Mouse (Mus musculus) heart, embryonic 14.5 days (tissue): ENCODE data around the gene 1700067P10Rik. TPM values are rescaled to one million over a fixed set of nuclear protein-coding genes. Genes with fewer than 3 reads are reported as not detected.
A peak's percentile ranks its signal among the peaks of the same experiment; 100 is the strongest.

Experiments
- ATAC-seq: fragments of 200-750 bp; cut with Nextera tagmentation; 2 replicates; pipeline ENCODE4 v1.8.0; 2017; ENCODE audit warnings: low read depth, moderate TSS enrichment; ENCODE audit not compliant: insufficient number of reproducible peaks, insufficient read depth, low FRiP score
- H3K27ac ChIP-seq, 2 experiments: fragments of 200-500 bp in 1 of 2; fragments of 300-500 bp in 1 of 2; sonication (generic) in 1 of 2; replicated peaks in 1 of 2; 2 replicates each; pipeline ENCODE4 v1.5.1; 2012 to 2014; ENCODE audit warnings: low read depth in 2 of 2, low read length in 2 of 2, control low read depth in 1 of 2, mild to moderate bottlenecking in 1 of 2, mixed read lengths in 1 of 2; ENCODE audit not compliant: control insufficient read depth in 1 of 2, insufficient read depth in 1 of 2
- H3K27me3 ChIP-seq: fragments of 300-500 bp; sonication (generic); 2 replicates; pipeline ENCODE4 v1.6.1; 2014; ENCODE audit warnings: mild to moderate bottlenecking, low read length, control low read depth; ENCODE audit not compliant: control insufficient read depth, insufficient read depth
- H3K36me3 ChIP-seq: fragments of 300-500 bp; sonication (generic); 2 replicates; pipeline ENCODE4 v1.6.1; 2014; ENCODE audit warnings: mild to moderate bottlenecking, control low read depth, low read length, mixed read lengths; ENCODE audit not compliant: control insufficient read depth, insufficient read depth
- H3K4me1 ChIP-seq, 2 experiments: fragments of 200-500 bp in 1 of 2; fragments of 300-500 bp in 1 of 2; sonication (generic) in 1 of 2; 2 replicates each; pipeline ENCODE4 v1.6.1; 2012 to 2014; ENCODE audit warnings: low read length in 2 of 2, control low read depth in 1 of 2, mixed read lengths in 1 of 2; ENCODE audit not compliant: control insufficient read depth in 2 of 2, insufficient read depth in 2 of 2
- H3K4me2 ChIP-seq: fragments of 300-500 bp; sonication (generic); 2 replicates; pipeline ENCODE4 v1.6.1; 2014; ENCODE audit warnings: mild to moderate bottlenecking, low read length
- H3K4me3 ChIP-seq, 2 experiments: fragments of 200-500 bp in 1 of 2; fragments of 300-500 bp in 1 of 2; sonication (generic) in 1 of 2; 2 replicates each; pipeline ENCODE4 v1.5.1; 2012 to 2014; ENCODE audit warnings: low read length in 2 of 2, mild to moderate bottlenecking in 2 of 2, control low read depth in 1 of 2, low read depth in 1 of 2, moderate library complexity in 1 of 2; ENCODE audit not compliant: control insufficient read depth in 1 of 2, insufficient read depth in 1 of 2
- H3K9ac ChIP-seq: fragments of 300-500 bp; sonication (generic); 2 replicates; pipeline ENCODE4 v1.6.1; 2014; ENCODE audit warnings: mild to moderate bottlenecking, low read length
- H3K9me3 ChIP-seq: fragments of 300-500 bp; sonication (generic); 2 replicates; pipeline ENCODE4 v1.6.1; 2016; ENCODE audit warnings: low read length, control low read depth; ENCODE audit not compliant: control insufficient read depth
- WGBS: fragments of 180-500 bp; shearing (Covaris S2); extraction: QIAGEN DNeasy Blood & Tissue Kit; methylation state at CpG from one replicate; pipeline ENCODE4 v1.1.7; 2014; 5-methylcytosine and 5-hydroxymethylcytosine counted together
- polyA plus RNA-seq: library from polyadenylated mRNA; unstranded; fragments of >200 nt; fragmentation: Nextera tagmentation; extraction: Ambion mirVana; gene quantifications from 2 replicates; pipeline ENCODE4 v1.2.1, GENCODE M21; 2014

Gene 1700067P10Rik
- polyA plus RNA-seq = not detected in 2 replicates

DNA sequence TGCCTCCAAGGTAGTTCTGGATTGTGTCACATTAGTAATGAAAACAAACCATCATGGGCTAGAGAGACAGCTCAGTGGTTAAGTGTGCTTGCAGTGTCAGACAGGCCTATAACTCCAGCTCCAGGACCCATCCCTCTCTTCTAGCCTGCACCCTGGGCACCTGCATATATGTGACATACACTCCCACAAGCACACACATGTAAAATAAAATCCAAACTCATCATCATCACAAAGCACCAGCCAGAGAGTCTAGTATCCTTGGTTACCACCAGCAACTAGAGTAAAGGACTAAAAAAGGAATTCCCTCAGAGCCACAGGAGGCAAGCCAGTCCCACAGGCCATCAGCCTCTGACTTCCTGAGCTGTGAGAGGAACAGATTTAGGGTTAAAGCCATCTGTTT is at the start of gene 1700067P10Rik:
Gene 1700067P10Rik, plus strand, starts transcription at position 301 of the 400 bp plus-strand sequence.
- H3K27me3 ChIP-seq = peaks cover 3% of the 10 kb centered on the region
- no peak within 1 kb of the TSS for H3K4me3 ChIP-seq
- no peaks in the 10 kb centered on the region for H3K4me1 ChIP-seq
- peaks cover 5% of the 10 kb centered on the region; the same call in 1 of the 2 replicates for H3K9me3 ChIP-seq
- no peak for ATAC-seq
- H3K4me2 ChIP-seq = no peak within 1 kb of the TSS
- no peak within 1 kb of the TSS for H3K9ac ChIP-seq
- H3K36me3 ChIP-seq = no peaks in the 10 kb centered on the region
- H3K27ac ChIP-seq = no peak within 1 kb of the TSS

GRCm38 (mm10) chr17:48041351-48042287 is 47.5 kb upstream of the 1700067P10Rik start:
- H3K4me1 ChIP-seq = peaks cover 13 to 17% of the 10 kb centered on the region in 2 experiments
- H3K4me3 ChIP-seq = peak overlapping the region; percentile 21; a peak in 3 of 4 replicates
- peak overlapping the region; percentile 54 for H3K4me2 ChIP-seq
- H3K27ac ChIP-seq = peak overlapping the region in 1 of 2 experiments; percentile 53; a peak in 2 of 4 replicates
- no peaks in the 10 kb centered on the region for H3K9me3 ChIP-seq
- H3K27me3 ChIP-seq = no peaks in the 10 kb centered on the region
- no peaks in the 10 kb centered on the region for H3K36me3 ChIP-seq
- no peak for ATAC-seq
- WGBS = 10% methylated on average over 29 of the region's 29 CpGs
- H3K9ac ChIP-seq = peak overlapping the region; percentile 58

DNA sequence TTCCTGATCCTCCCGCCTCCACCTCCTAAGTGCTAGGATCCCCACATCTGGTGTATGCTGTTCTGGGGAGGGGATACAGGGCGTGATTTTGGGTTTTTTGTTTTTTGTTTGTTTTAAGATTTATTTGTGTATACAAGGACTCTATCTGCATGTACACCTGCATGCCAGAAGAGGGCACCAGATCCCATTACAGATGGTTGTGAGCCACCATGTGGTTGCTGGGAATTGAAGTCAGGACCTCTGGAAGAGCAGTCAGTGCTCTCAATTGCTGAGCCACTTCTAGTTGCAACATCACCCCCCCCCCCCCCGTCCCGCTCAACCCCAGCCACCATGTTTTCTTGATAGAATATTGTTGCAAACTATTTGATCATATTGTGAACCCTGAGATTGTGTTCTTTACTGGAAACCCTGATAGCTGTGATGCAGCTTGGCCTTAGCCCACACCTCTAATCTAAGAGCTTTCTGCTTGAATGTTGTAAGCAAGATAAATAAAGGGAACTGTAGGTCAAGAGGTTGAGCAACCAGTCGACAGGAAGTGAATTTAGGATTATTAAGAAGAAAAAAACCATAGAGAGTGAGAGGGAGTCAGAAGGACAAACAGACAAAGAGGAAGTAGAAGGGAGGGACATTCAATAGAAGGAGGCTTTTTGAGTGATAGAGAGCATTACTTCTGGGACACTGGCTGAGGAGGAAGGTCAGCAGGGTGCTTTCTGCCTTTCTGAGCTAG is 45.8 kb upstream of the 1700067P10Rik start:
- ATAC-seq = no peak
- H3K4me3 ChIP-seq = no peak overlapping the region
- H3K27ac ChIP-seq = no peak overlapping the region
- H3K27me3 ChIP-seq = no peaks in the 10 kb centered on the region
- H3K4me1 ChIP-seq = peaks cover 13 to 17% of the 10 kb centered on the region in 2 experiments
- no peak overlapping the region for H3K9ac ChIP-seq
- H3K9me3 ChIP-seq = no peaks in the 10 kb centered on the region
- no peaks in the 10 kb centered on the region for H3K36me3 ChIP-seq
- no peak overlapping the region for H3K4me2 ChIP-seq
- WGBS = 67% methylated on average over 5 of the region's 5 CpGs

DNA sequence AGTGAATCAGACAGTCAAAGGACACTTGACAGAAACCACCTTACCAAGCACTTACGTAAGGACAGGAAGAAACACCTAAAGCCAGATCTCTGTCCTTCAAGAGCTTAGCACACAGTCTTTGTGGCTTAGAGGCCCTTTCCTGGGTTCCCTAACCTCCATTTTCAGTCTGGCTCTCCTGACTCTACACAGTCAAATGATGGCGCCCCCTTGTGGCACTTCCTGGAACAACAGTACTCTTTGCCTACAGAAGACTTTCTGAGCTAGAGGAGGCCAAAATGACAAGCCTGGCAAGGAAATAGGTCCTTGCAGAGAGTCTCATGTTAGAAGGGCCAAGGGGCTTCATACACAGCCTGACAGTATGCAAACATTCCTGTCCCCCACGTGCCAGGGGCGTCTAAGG is 43.5 kb upstream of the 1700067P10Rik start:
- Histone ChIP-seq H3K4me2 (no peak overlapping the region), H3K9ac (no peak overlapping the region), H3K9me3 (no peaks in the 10 kb centered on the region), H3K27me3 (no peaks in the 10 kb centered on the region), H3K36me3 (no peaks in the 10 kb centered on the region), H3K4me1 (peaks cover 5 to 6% of the 10 kb centered on the region in 2 experiments; a peak in 3 of 4 replicates), H3K27ac (no peak overlapping the region), H3K4me3 (no peak overlapping the region)
- 34% methylated on average over 4 of the region's 4 CpGs for WGBS
- no peak for ATAC-seq

DNA sequence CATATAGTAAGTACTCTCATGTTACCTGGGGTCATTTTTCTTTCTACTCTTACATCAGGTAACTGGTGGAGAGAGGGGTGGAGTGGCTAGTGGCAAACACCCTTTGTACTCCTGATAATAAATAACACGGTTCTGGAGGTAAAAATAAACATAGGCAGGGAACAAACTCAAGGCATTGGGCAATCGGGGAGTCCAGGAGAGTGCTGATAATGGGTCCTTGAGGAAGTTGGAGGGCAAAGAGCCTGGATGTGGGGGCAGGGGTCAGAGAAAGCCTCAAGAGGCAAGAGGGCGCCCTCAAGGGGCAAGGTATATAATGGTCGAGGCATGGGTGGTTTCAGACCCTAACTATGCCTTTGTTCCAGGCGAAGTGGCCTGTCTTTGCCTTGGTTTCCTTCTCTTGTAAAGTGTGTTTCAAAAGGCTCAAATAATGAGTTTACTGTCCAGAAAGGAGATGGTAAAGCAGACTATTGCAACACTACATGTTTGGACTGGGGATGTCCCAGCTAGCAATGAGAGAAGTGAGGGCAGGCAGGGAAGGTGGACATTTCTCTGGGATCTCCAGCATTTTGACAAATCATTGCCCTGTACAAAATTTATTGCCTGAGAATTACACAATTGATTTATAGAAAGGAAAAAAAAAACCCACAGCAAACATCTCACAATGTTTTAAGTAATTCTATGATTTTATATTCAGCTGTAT is 37.3 kb upstream of the 1700067P10Rik start:
- no peak overlapping the region for H3K27ac ChIP-seq
- H3K4me1 ChIP-seq = no peaks in the 10 kb centered on the region
- no peaks in the 10 kb centered on the region for H3K36me3 ChIP-seq
- no peak overlapping the region for H3K9ac ChIP-seq
- WGBS = 51% methylated on average over 5 of the region's 5 CpGs
- ATAC-seq = no peak
- peaks cover 14% of the 10 kb centered on the region for H3K27me3 ChIP-seq
- 0 out of 2 replicates have a peak, but pooled peaks cover 3% of the 10 kb centered on the region for H3K9me3 ChIP-seq
- no peak overlapping the region for H3K4me2 ChIP-seq
- no peak overlapping the region for H3K4me3 ChIP-seq

DNA sequence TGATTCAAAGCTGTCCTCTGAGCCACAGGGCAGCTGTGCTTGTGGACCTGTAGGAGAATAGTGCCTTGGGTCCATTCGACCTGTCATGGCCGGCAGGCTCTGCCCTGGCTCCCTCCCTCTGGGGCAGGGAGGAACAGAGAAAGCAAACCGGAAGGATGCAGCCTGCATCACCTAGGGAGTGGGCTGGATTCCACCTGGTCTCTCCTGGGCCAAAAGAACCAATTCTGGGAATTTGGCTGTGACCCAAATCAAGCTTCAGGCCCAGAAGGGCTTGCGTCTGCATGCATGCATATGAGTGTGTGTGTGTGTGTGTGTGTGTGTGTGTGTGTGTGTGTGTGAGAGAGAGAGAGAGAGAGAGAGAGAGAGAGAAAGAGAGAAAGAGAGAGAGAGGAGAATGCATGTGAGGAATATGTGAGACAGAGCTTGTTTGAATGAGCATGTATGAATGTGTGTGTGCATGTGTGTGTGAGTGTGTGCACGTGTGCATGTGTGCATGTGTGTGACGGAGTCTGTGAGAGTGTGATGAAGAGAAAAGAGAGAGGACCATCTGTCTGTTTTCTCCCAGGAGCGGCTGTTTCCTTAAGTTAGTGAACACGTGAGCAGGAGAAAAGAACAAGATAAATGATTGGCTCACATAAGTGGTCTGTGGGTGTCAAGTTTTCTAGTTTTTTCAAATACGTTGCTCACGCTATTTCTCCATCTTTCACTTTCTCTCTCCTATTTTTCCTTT is 36.6 kb upstream of the 1700067P10Rik start:
- Histone ChIP-seq H3K27me3 (peaks cover 20% of the 10 kb centered on the region), H3K4me1 (peaks cover 5% of the 10 kb centered on the region in 2 experiments), H3K9me3 (0 out of 2 replicates have a peak, but pooled peaks cover 3% of the 10 kb centered on the region), H3K4me2 (no peak overlapping the region), H3K36me3 (no peaks in the 10 kb centered on the region), H3K27ac (no peak overlapping the region), H3K9ac (no peak overlapping the region), H3K4me3 (no peak overlapping the region)
- ATAC-seq = no peak
- 76% methylated on average over 10 of the region's 10 CpGs for WGBS
